Mouse (Mus musculus) forebrain, postnatal 0 days (tissue): ENCODE measurements at regions not wholly inside any gene's neighbourhood (a gene's known extent, or its start where the extent isn't known, plus 50 kb on each side); places are given as distances from the start of the nearest gene placed in this dataset.
A peak's percentile ranks its signal among the peaks of the same experiment; 100 is the strongest.

Experiments
- ATAC-seq: fragments of 200-750 bp; cut with Nextera tagmentation; 2 replicates; pipeline ENCODE4 v1.8.0; 2017; ENCODE audit warnings: mild to moderate bottlenecking, moderate library complexity
- DNase-seq: peaks from one replicate; pipeline ENCODE4 v3.0.0-alpha.2; 2015
- H3K27ac ChIP-seq: fragments of 300-500 bp; sonication (generic); 2 replicates; pipeline ENCODE4 v1.5.1; 2014; ENCODE audit warnings: low read depth, mild to moderate bottlenecking, antibody characterized with exemption, low read length, moderate library complexity, mixed read lengths
- H3K27me3 ChIP-seq: fragments of 300-500 bp; sonication (generic); 2 replicates; pipeline ENCODE4 v1.6.1; 2014; ENCODE audit warnings: mild to moderate bottlenecking, low read length, mixed read lengths; ENCODE audit not compliant: insufficient read depth
- H3K36me3 ChIP-seq: fragments of 300-500 bp; sonication (generic); 2 replicates; pipeline ENCODE4 v1.6.1; 2014; ENCODE audit warnings: mild to moderate bottlenecking, moderate library complexity; ENCODE audit not compliant: insufficient read depth
- H3K4me1 ChIP-seq: fragments of 300-500 bp; sonication (generic); 2 replicates; pipeline ENCODE4 v1.6.1; 2014; ENCODE audit warnings: antibody characterized with exemption; ENCODE audit not compliant: insufficient read depth
- H3K4me2 ChIP-seq: fragments of 300-500 bp; sonication (generic); 2 replicates; pipeline ENCODE4 v1.6.1; 2014; ENCODE audit warnings: low read depth, mild to moderate bottlenecking, moderate library complexity
- H3K4me3 ChIP-seq: fragments of 300-500 bp; sonication (generic); 2 replicates; pipeline ENCODE4 v1.5.1; 2014; ENCODE audit warnings: low read depth, low read length, mixed read lengths
- H3K9ac ChIP-seq: fragments of 300-500 bp; sonication (generic); 2 replicates; pipeline ENCODE4 v1.6.1; 2014; ENCODE audit warnings: mild to moderate bottlenecking
- H3K9me3 ChIP-seq: fragments of 300-500 bp; sonication (generic); 2 replicates; pipeline ENCODE4 v1.6.1; 2016; ENCODE audit warnings: low read length
- CTCF ChIP-seq: sonication (generic); IDR thresholded peaks from 2 replicates; pipeline ENCODE4 v1.5.1; 2016; ENCODE audit warnings: antibody characterized with exemption, control low read depth, low read depth
- WGBS: fragments of 180-500 bp; shearing (Covaris S2); extraction: QIAGEN DNeasy Blood & Tissue Kit; methylation state at CpG from one replicate; pipeline ENCODE4 v1.1.7; 2014; 5-methylcytosine and 5-hydroxymethylcytosine counted together

GRCm38 (mm10) chr2:80870458-80870857 is 253.4 kb downstream of the Nup35 start:
- Histone ChIP-seq H3K9ac (peak overlapping the region; percentile 18; the same call in 1 of the 2 replicates), H3K36me3 (no peaks in the 10 kb centered on the region), H3K4me3 (peak overlapping the region; percentile 18), H3K27ac (no peak overlapping the region), H3K9me3 (no peaks in the 10 kb centered on the region), H3K27me3 (no peaks in the 10 kb centered on the region), H3K4me2 (peak overlapping the region; percentile 31), H3K4me1 (no peaks in the 10 kb centered on the region)
- peak; percentile 10 for DNase-seq
- TF ChIP-seq CTCF = no peak
- WGBS = 43% methylated on average over 6 of the region's 6 CpGs
- ATAC-seq = no peak; the same call in 1 of the 2 replicates

- Histone ChIP-seq H3K27ac (no peak overlapping the region), H3K4me1 (no peaks in the 10 kb centered on the region), H3K36me3 (no peaks in the 10 kb centered on the region), H3K27me3 (no peaks in the 10 kb centered on the region), H3K9me3 (no peaks in the 10 kb centered on the region), H3K9ac (no peak overlapping the region), H3K4me2 (no peak overlapping the region), H3K4me3 (no peak overlapping the region)
- no peak for TF ChIP-seq CTCF
- ATAC-seq (no peak), DNase-seq (no peak)
- 82% methylated on average over 6 of the region's 6 CpGs for WGBS
Measured at GRCm38 (mm10) chr2:80871356-80871755, 254.3 kb downstream of the Nup35 start.

- Histone ChIP-seq H3K4me1 (no peaks in the 10 kb centered on the region), H3K36me3 (no peaks in the 10 kb centered on the region), H3K9ac (no peak overlapping the region), H3K4me3 (no peak overlapping the region), H3K27me3 (no peaks in the 10 kb centered on the region), H3K27ac (no peak overlapping the region), H3K9me3 (no peaks in the 10 kb centered on the region), H3K4me2 (no peak overlapping the region)
- ATAC-seq (no peak), DNase-seq (no peak)
- WGBS = 94% methylated on average over 2 of the region's 2 CpGs
- no peak for TF ChIP-seq CTCF
Measured at GRCm38 (mm10) chr2:80878437-80878836, 261.4 kb downstream of the Nup35 start.

GRCm38 (mm10) chr2:80884231-80884630 is 267.2 kb downstream of the Nup35 start:
- Histone ChIP-seq H3K4me3 (no peak overlapping the region), H3K4me1 (no peaks in the 10 kb centered on the region), H3K27me3 (no peaks in the 10 kb centered on the region), H3K4me2 (no peak overlapping the region), H3K36me3 (no peaks in the 10 kb centered on the region), H3K9ac (no peak overlapping the region), H3K9me3 (no peaks in the 10 kb centered on the region), H3K27ac (no peak overlapping the region)
- peak; percentile 55; the same call in 1 of the 2 replicates for ATAC-seq
- WGBS = 78% methylated on average over 5 of the region's 5 CpGs
- no peak for TF ChIP-seq CTCF
- no peak for DNase-seq

GRCm38 (mm10) chr2:80902050-80902449 is 285.0 kb downstream of the Nup35 start:
- Histone ChIP-seq H3K27me3 (no peaks in the 10 kb centered on the region), H3K9me3 (no peaks in the 10 kb centered on the region), H3K27ac (no peak overlapping the region), H3K4me3 (no peak overlapping the region), H3K4me2 (no peak overlapping the region), H3K36me3 (no peaks in the 10 kb centered on the region), H3K4me1 (no peaks in the 10 kb centered on the region), H3K9ac (no peak overlapping the region)
- WGBS = 29% methylated on average over 3 of the region's 3 CpGs
- ATAC-seq (no peak), DNase-seq (no peak)
- TF ChIP-seq CTCF = no peak

- Histone ChIP-seq H3K27me3 (no peaks in the 10 kb centered on the region), H3K9me3 (no peaks in the 10 kb centered on the region), H3K4me1 (no peaks in the 10 kb centered on the region), H3K9ac (no peak overlapping the region), H3K27ac (no peak overlapping the region), H3K4me3 (no peak overlapping the region), H3K36me3 (no peaks in the 10 kb centered on the region), H3K4me2 (no peak overlapping the region)
- no peak for DNase-seq
- no peak for TF ChIP-seq CTCF
- ATAC-seq = no peak
- WGBS = 91% methylated on average over 2 of the region's 2 CpGs
Measured at GRCm38 (mm10) chr2:80913478-80913877, 296.4 kb downstream of the Nup35 start.

GRCm38 (mm10) chr2:80945521-80945920 is 328.5 kb downstream of the Nup35 start:
- Histone ChIP-seq H3K36me3 (no peaks in the 10 kb centered on the region), H3K4me2 (no peak overlapping the region), H3K9me3 (no peaks in the 10 kb centered on the region), H3K4me3 (no peak overlapping the region), H3K4me1 (no peaks in the 10 kb centered on the region), H3K27me3 (no peaks in the 10 kb centered on the region), H3K9ac (no peak overlapping the region), H3K27ac (no peak overlapping the region)
- TF ChIP-seq CTCF = no peak
- DNase-seq (no peak), ATAC-seq (no peak)
- 75% methylated on average over 3 of the region's 3 CpGs for WGBS

- ATAC-seq = no peak
- Histone ChIP-seq H3K4me1 (no peaks in the 10 kb centered on the region), H3K9ac (no peak overlapping the region), H3K4me2 (no peak overlapping the region), H3K4me3 (no peak overlapping the region), H3K27me3 (no peaks in the 10 kb centered on the region), H3K27ac (no peak overlapping the region), H3K36me3 (no peaks in the 10 kb centered on the region), H3K9me3 (no peaks in the 10 kb centered on the region)
- 88% methylated on average over 5 of the region's 5 CpGs for WGBS
- DNase-seq = no peak
- TF ChIP-seq CTCF = no peak
Measured at GRCm38 (mm10) chr2:80966766-80967165, 349.7 kb downstream of the Nup35 start.
